Mouse (Mus musculus) stomach, embryonic 15.5 days (tissue): ENCODE measurements around the gene Acrv1. TPM values are rescaled to one million over a fixed set of nuclear protein-coding genes. Genes with fewer than 3 reads are reported as not detected.

ENCODE experiments used
- polyA plus RNA-seq: library from polyadenylated mRNA; unstranded; fragments of >200 nt; fragmentation: Nextera tagmentation; extraction: Ambion mirVana; gene quantifications from 2 replicates; pipeline ENCODE4 v1.2.1, GENCODE M21; 2015

The Acrv1 gene
- polyA plus RNA-seq, 1 experiment from 2014 or later, result not detected

Other genes with a start within 250 kb of the Acrv1 start
- not detected in 2 replicates for gene Gm9513, start 217.6 kb upstream of the Acrv1 start, polyA plus RNA-seq
- gene Gm5615, start 151.3 kb upstream of the Acrv1 start, polyA plus RNA-seq, result not detected in 2 replicates
- not detected in 2 replicates for gene Gm17689, start 110.6 kb upstream of the Acrv1 start, polyA plus RNA-seq
- gene A630095E13Rik, start 49.8 kb upstream of the Acrv1 start, polyA plus RNA-seq, result not detected in 2 replicates
- gene Chek1, start 33.8 kb downstream of the Acrv1 start, polyA plus RNA-seq, result 27.6 and 29.8 TPM in 2 replicates
- gene Stt3a, start 74.5 kb downstream of the Acrv1 start, polyA plus RNA-seq, result 271 and 354 TPM in 2 replicates
- gene Ei24, start 104.2 kb downstream of the Acrv1 start, polyA plus RNA-seq, result 94.8 and 99.4 TPM in 2 replicates
- gene Fez1, start 128.6 kb downstream of the Acrv1 start, polyA plus RNA-seq, result 14.2 and 17.3 TPM in 2 replicates